Mouse (Mus musculus) C2C12 (cell line): ENCODE measurements at regions not wholly inside any gene's neighbourhood (a gene's known extent, or its start where the extent isn't known, plus 50 kb on each side); places are given as distances from the start of the nearest gene placed in this dataset.

Experiments
- CTCF ChIP-seq: IDR thresholded peaks from one replicate; pipeline ENCODE4 v1.5.1; 2011; ENCODE audit not compliant: control insufficient read depth, insufficient read depth, insufficient read length
- MAX ChIP-seq: IDR thresholded peaks from one replicate; pipeline ENCODE4 v1.6.1; 2011; ENCODE audit warnings: mild to moderate bottlenecking, control low read depth
- MYOD1 ChIP-seq: IDR thresholded peaks from one replicate; pipeline ENCODE4 v1.6.1; 2011; ENCODE audit warnings: low read depth; ENCODE audit not compliant: control insufficient read depth, insufficient read length
- USF1 ChIP-seq: IDR thresholded peaks from one replicate; pipeline ENCODE4 v1.6.1; 2011; ENCODE audit warnings: low read depth, mild to moderate bottlenecking, control low read depth, moderate library complexity

DNA sequence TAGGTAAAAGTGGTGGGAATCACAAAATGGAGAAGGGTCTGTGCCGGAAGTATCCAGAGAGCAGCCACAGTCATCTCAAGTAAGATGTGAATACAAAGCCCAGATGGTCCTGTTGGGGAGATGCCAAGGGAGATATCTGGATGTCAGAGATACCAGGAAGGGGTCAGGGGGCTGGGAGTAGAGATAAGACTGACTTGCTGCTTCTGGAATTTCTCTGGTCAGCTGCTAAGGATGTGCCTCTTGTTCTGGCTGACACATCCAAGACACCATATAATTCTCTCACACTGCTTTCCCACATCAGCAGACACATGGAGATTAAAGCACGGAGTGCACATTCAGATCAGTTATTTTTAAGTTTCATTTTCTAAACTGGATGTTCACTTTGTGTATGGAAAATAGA lies 600.3 kb upstream of the Marcks start:
- TF ChIP-seq CTCF = no peak
- no peak for TF ChIP-seq MYOD1
- no peak for TF ChIP-seq USF1
- TF ChIP-seq MAX = no peak
